Mouse (Mus musculus) C2C12 (cell line): Measurements from ENCODE around the gene Smurf1. TPM values are rescaled to one million over a fixed set of nuclear protein-coding genes. Genes with fewer than 3 reads are reported as not detected.
A peak's percentile ranks its signal among the peaks of the same experiment; 100 is the strongest.

ENCODE experiments used
- H3K27me3 ChIP-seq: one replicate; pipeline ENCODE4 v1.6.1; 2011; ENCODE audit not compliant: control insufficient read depth, insufficient read depth, insufficient read length
- H3K36me3 ChIP-seq: one replicate; pipeline ENCODE4 v1.6.1; 2011; ENCODE audit not compliant: control insufficient read depth, insufficient read depth
- H3K4me3 ChIP-seq: one replicate; pipeline ENCODE4 v1.5.1; 2011; ENCODE audit warnings: mild to moderate bottlenecking, control low read depth; ENCODE audit not compliant: poor library complexity, insufficient read depth, severe bottlenecking
- H3K79me2 ChIP-seq: one replicate; pipeline ENCODE4 v1.6.1; 2011; ENCODE audit not compliant: control insufficient read depth, insufficient read depth
- H3K79me3 ChIP-seq: one replicate; pipeline ENCODE4 v1.6.1; 2011; ENCODE audit warnings: low read depth, control low read depth
- H3ac ChIP-seq: one replicate; pipeline ENCODE3; 2011; ENCODE audit warnings: low read depth; ENCODE audit not compliant: control insufficient read depth, insufficient read length
- CEBPB ChIP-seq: IDR thresholded peaks from one replicate; pipeline ENCODE4 v1.6.1; 2011; ENCODE audit warnings: low read depth, mild to moderate bottlenecking, control low read depth, moderate library complexity
- CTCF ChIP-seq: IDR thresholded peaks from one replicate; pipeline ENCODE4 v1.5.1; 2011; ENCODE audit not compliant: control insufficient read depth, insufficient read depth, insufficient read length
- FOSL1 ChIP-seq: IDR thresholded peaks from one replicate; pipeline ENCODE4 v1.8.0; 2011; ENCODE audit warnings: mild to moderate bottlenecking, low read length; ENCODE audit not compliant: poor library complexity, insufficient read depth, severe bottlenecking
- MAX ChIP-seq: IDR thresholded peaks from one replicate; pipeline ENCODE4 v1.6.1; 2011; ENCODE audit warnings: mild to moderate bottlenecking, control low read depth
- MYOD1 ChIP-seq: IDR thresholded peaks from one replicate; pipeline ENCODE4 v1.6.1; 2011; ENCODE audit warnings: low read depth; ENCODE audit not compliant: control insufficient read depth, insufficient read length
- MYOG ChIP-seq: IDR thresholded peaks from one replicate; pipeline ENCODE4 v1.6.1; 2011; ENCODE audit not compliant: control insufficient read depth, insufficient read length; ENCODE audit errors: extremely low read depth
- USF1 ChIP-seq: IDR thresholded peaks from one replicate; pipeline ENCODE4 v1.6.1; 2011; ENCODE audit warnings: low read depth, mild to moderate bottlenecking, control low read depth, moderate library complexity
- polyA plus RNA-seq: library from polyadenylated mRNA; unstranded; fragments of >200 nt; fragmentation: generic; extraction: Trizol; gene quantifications from one replicate; pipeline ENCODE4 v1.2.1, GENCODE M21; 2012; ENCODE audit warnings: missing spikeins

Gene Smurf1
- polyA plus RNA-seq, 1 experiment: 39.1 TPM

- Histone ChIP-seq H3K79me2 (peaks cover 100% of the 10 kb centered on the region), H3K4me3 (no peak overlapping the region), H3K79me3 (peaks cover 90% of the 10 kb centered on the region), H3ac (no peak overlapping the region), H3K36me3 (no peaks in the 10 kb centered on the region), H3K27me3 (no peaks in the 10 kb centered on the region)
- TF ChIP-seq FOSL1: no peak
- TF ChIP-seq CEBPB: no peak
- no peak for TF ChIP-seq CTCF
- no peak for TF ChIP-seq MAX
- no peak for TF ChIP-seq MYOD1
- TF ChIP-seq MYOG: no peak
- TF ChIP-seq USF1: no peak
Observed at GRCm38 (mm10) chr5:144919790-144920189, 45.9 kb downstream of the Smurf1 start.

- Histone ChIP-seq H3K79me3 (peaks cover 88% of the 10 kb centered on the region), H3K36me3 (no peaks in the 10 kb centered on the region), H3ac (no peak overlapping the region), H3K79me2 (peaks cover 100% of the 10 kb centered on the region), H3K27me3 (no peaks in the 10 kb centered on the region), H3K4me3 (no peak overlapping the region)
- TF ChIP-seq MYOD1 (no peak), CEBPB (no peak), MAX (no peak), CTCF (no peak), USF1 (no peak), MYOG (no peak), FOSL1 (no peak)
Observed at GRCm38 (mm10) chr5:144919194-144919593, 46.5 kb downstream of the Smurf1 start.

GRCm38 (mm10) chr5:144918204-144918603 lies 47.4 kb downstream of the Smurf1 start:
- Histone ChIP-seq H3K27me3 (no peaks in the 10 kb centered on the region), H3K79me2 (peaks cover 100% of the 10 kb centered on the region), H3ac (no peak overlapping the region), H3K79me3 (peaks cover 86% of the 10 kb centered on the region), H3K36me3 (no peaks in the 10 kb centered on the region), H3K4me3 (no peak overlapping the region)
- TF ChIP-seq CTCF: no peak
- TF ChIP-seq FOSL1: no peak
- TF ChIP-seq CEBPB: no peak
- no peak for TF ChIP-seq MAX

DNA sequence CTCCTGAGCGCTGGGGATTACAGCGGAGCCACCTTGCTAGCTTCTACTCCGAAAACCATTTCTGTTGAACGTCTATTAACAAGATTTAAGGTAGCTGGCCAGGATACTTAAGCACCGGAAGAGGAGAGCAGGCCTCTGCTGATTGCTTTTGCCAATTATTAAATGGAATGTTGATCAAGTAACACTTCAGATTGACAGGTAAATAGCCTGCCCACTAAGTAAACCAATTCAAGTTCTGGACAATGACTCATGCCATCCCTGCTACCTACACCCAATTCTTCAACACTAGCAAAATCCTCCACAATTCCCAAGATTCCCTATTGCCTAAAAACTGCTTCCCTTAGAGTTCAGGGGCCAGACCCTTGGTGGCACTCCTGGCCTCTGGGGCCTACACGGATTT lies 48.5 kb downstream of the Smurf1 start:
- Histone ChIP-seq H3K79me3 (peaks cover 87% of the 10 kb centered on the region), H3K79me2 (peaks cover 100% of the 10 kb centered on the region), H3K36me3 (no peaks in the 10 kb centered on the region), H3ac (no peak overlapping the region), H3K4me3 (no peak overlapping the region), H3K27me3 (no peaks in the 10 kb centered on the region)
- TF ChIP-seq FOSL1: no peak
- no peak for TF ChIP-seq USF1

DNA sequence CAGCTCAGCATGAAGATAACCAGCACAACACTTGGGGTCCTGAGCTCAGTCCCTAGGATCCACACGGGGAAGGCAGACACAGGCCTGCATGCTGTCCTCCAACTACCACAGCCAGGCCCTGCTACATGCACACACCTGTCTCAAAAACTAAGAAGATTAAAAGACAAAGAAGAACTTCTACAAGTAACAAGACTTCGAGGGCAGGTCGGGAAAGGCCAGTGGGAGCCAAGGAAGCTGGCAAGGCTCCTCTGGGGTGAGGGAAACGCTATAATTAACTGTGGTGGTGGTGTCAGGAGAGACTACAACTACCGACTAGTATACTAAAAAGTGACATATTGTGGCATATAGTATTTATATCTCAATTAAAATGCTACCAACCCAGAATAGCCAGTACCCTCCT lies 49.8 kb downstream of the Smurf1 start:
- no peak for TF ChIP-seq MYOG
- no peak for TF ChIP-seq CEBPB
- TF ChIP-seq CTCF: no peak
- TF ChIP-seq MAX: no peak
- no peak overlapping the region for H3K4me3 ChIP-seq
- no peak overlapping the region for H3ac ChIP-seq
- H3K79me3 ChIP-seq: peaks cover 87% of the 10 kb centered on the region
- H3K36me3 ChIP-seq: no peaks in the 10 kb centered on the region
- no peaks in the 10 kb centered on the region for H3K27me3 ChIP-seq
- H3K79me2 ChIP-seq: peaks cover 100% of the 10 kb centered on the region

DNA sequence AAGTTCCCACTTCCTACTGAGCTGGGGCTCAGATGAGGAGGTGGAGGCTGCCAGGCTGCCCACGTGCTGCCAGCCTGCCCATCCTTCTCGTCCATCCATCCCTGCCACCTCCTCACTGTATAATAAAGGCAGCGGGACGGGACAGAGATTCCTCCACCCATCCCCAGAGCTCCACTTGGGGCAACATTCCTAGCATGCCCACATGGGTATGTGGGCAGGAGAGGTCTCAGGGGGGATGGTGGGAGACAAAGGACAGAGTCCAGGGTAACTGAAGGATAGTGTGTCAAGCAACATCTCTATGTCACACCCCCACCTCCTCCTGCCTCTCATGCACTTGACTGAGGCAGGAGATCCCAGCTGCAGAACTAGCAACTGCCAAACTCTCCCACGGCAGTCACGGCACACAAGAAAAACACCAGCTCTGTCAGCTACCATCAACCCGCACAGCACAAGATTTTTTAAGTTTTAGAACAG lies 51.2 kb downstream of the Smurf1 start:
- H3K4me3 ChIP-seq: no peak overlapping the region
- H3ac ChIP-seq: peak overlapping the region; percentile 27
- no peak for TF ChIP-seq FOSL1
- TF ChIP-seq MYOD1: no peak
- TF ChIP-seq MAX: peak; percentile 91
- peak; percentile 77 for TF ChIP-seq USF1
- peaks cover 87% of the 10 kb centered on the region for H3K79me3 ChIP-seq
- no peaks in the 10 kb centered on the region for H3K27me3 ChIP-seq
- H3K79me2 ChIP-seq: peaks cover 100% of the 10 kb centered on the region
- no peaks in the 10 kb centered on the region for H3K36me3 ChIP-seq

DNA sequence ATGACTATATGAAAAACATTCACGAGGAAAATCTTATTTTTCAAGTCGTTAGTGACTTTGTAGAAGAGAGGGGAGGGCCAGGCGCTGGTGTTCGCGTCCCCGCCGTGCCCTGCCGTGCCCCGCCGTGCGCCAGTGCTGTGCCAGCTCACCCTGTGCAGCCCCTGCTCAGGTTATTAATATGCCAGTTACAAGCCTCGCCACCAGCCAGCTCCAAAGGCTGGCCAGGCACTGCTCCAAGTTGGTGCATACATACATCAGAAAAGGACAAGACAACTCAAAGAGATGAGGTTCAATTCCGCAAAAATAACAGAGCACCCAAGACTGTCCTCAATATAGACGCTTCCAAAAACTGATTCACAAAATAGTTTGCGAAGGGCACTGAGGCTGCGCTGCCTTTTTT lies 51.7 kb downstream of the Smurf1 start:
- TF ChIP-seq CEBPB (no peak), MAX (no peak), MYOG (no peak), MYOD1 (no peak), USF1 (no peak), CTCF (no peak)
- no peaks in the 10 kb centered on the region for H3K36me3 ChIP-seq
- H3K27me3 ChIP-seq: no peaks in the 10 kb centered on the region
- peaks cover 100% of the 10 kb centered on the region for H3K79me2 ChIP-seq
- peaks cover 87% of the 10 kb centered on the region for H3K79me3 ChIP-seq
- peak overlapping the region; percentile 36 for H3ac ChIP-seq
- H3K4me3 ChIP-seq: no peak overlapping the region
